Mouse (Mus musculus): ENCODE data around the gene Obscn.

DNA sequence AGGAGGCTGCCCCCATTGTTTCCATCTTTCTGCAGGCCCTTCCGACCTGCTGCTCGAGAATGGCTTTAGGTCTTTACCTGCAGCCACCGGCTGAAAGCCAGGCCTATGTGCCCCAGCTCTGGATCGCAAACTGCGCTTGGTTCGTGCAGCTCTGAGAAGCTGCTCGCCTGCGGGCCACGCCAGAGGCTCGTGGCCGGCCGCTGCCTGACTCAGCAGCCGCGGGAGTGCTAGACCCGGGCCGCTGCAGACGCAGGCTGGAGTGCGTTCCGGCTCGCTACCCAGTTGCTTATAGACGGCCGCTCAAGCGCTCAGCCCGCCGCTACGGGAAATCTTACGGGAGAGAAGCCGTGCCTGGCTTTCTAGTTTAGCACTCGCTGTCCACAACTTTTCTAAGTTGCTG lies 159.1 kb downstream of the Obscn start:
- no peak for TF ChIP-seq POLR2A (IDR thresholded peaks at IDR 0.05; ENCODE audit: low read depth, low read length)
- TF ChIP-seq CTCF (IDR thresholded peaks at IDR 0.05; ENCODE audit: borderline replicate concordance, insufficient read depth, low read length), result no peak

All from embryonic fibroblast, embryonic 13.5 days (primary cell).